Mouse (Mus musculus): ENCODE results near the gene Atg9b. TPM values are rescaled to one million over a fixed set of nuclear protein-coding genes. Genes with fewer than 3 reads are reported as not detected.
A peak's percentile ranks its signal among the peaks of the same experiment; 100 is the strongest.

Atg9b gene
- polyA plus RNA-seq, 1 experiment from 2014 or later, result 0.61 TPM

- Histone ChIP-seq H3K27ac (ENCODE audit: low read depth, low read length) (no peak overlapping the region), H3K4me3 (ENCODE audit: low read depth, low read length) (no peak overlapping the region), H3K36me3 (ENCODE audit: control insufficient read depth, insufficient read depth) (no peaks in the 10 kb centered on the region), H3K4me2 (replicated peaks; ENCODE audit: low read depth) (no peak overlapping the region), H3K9ac (ENCODE audit: low read depth, low read length) (no peak overlapping the region), H3K27me3 (replicated peaks; ENCODE audit: control insufficient read depth, insufficient read depth, low read length) (peaks cover 22% of the 10 kb centered on the region; the same call in 1 of the 2 replicates), H3K9me3 (ENCODE audit: control insufficient read depth) (no peaks in the 10 kb centered on the region), H3K4me1 (replicated peaks; ENCODE audit: control insufficient read depth, insufficient read depth, low read length) (no peaks in the 10 kb centered on the region)
- WGBS, result 90% methylated on average over 7 of the region's 7 CpGs
- TF ChIP-seq CTCF (IDR thresholded peaks at IDR 0.05; ENCODE audit: low read depth), result no peak
- no peak for ATAC-seq
These were observed 45.6 kb downstream of the Atg9b start for GRCm38 (mm10) chr5:24346313-24346712.

DNA sequence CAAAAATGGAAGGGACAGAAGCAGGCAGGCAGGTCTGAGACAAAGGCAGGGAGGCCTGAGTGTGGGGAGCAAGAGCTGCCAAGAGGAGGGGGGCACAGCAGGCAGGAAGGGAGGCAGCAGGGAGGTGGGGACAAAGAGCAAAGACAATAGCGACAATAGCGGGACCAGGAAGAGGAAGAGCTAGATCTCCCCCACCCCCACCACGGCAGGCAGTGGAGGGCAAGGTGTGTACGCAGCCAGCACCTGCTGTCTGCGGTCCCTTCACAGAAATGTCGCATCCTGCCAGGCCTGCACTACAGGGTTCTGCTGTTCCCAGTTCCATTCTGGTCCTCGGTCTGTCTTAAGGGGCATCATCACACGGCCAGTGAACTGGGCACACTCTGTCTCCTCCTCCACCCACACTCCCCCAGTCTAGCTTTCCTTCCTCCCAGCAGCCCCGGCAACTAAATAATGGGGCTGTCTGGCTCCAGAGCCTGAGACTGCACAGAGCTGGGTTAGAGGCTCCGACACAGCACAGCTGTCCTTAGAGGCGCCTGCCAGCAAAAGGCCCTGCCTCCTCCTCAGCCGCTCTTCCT is 47.4 kb downstream of the Atg9b start:
- H3K4me2 ChIP-seq (replicated peaks; ENCODE audit: low read depth), result peak overlapping the region; percentile 35
- H3K36me3 ChIP-seq (ENCODE audit: control insufficient read depth, insufficient read depth), result no peaks in the 10 kb centered on the region
- no peaks in the 10 kb centered on the region for H3K4me1 ChIP-seq (replicated peaks; ENCODE audit: control insufficient read depth, insufficient read depth, low read length)
- no peak overlapping the region for H3K9ac ChIP-seq (ENCODE audit: low read depth, low read length)
- WGBS, result 15% methylated on average over 12 of the region's 12 CpGs
- H3K27me3 ChIP-seq (replicated peaks; ENCODE audit: control insufficient read depth, insufficient read depth, low read length), result peaks cover 5% of the 10 kb centered on the region; the same call in 1 of the 2 replicates
- H3K27ac ChIP-seq (ENCODE audit: low read depth, low read length), result peak overlapping the region; percentile 24; the same call in 1 of the 2 replicates
- no peak for TF ChIP-seq CTCF (IDR thresholded peaks at IDR 0.05; ENCODE audit: low read depth)
- H3K9me3 ChIP-seq (ENCODE audit: control insufficient read depth), result no peaks in the 10 kb centered on the region
- H3K4me3 ChIP-seq (ENCODE audit: low read depth, low read length), result no peak overlapping the region
- peak; percentile 17; the same call in 1 of the 2 replicates for ATAC-seq

DNA sequence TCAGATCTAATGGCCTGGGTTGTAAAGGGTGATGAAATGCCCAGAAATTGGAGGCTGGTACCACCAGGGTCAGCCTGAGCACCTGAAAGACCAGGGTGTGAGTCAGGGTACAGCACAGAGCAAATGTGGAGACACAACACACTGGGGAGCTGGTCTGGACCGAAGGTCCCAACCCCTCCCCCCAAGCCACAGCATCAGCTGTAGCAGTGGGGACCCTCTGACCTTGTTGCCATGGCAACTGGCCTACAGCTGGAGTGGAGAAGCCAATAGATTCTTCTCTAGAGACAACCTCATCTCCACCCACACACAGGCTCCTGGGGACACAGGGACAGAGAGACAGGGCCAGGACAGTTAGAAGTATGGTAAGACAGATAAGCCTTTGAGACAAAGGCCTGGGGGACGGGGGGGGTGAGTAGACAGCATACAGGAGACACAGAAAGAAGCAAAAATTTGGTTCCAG is 47.9 kb downstream of the Atg9b start:
- H3K4me1 ChIP-seq (replicated peaks; ENCODE audit: control insufficient read depth, insufficient read depth, low read length), result no peaks in the 10 kb centered on the region
- TF ChIP-seq CTCF (IDR thresholded peaks at IDR 0.05; ENCODE audit: low read depth), result no peak
- H3K27ac ChIP-seq (ENCODE audit: low read depth, low read length), result no peak overlapping the region
- no peak overlapping the region for H3K4me3 ChIP-seq (ENCODE audit: low read depth, low read length)
- WGBS, result 30% methylated on average over 2 of the region's 2 CpGs
- no peak for ATAC-seq
- no peak overlapping the region for H3K9ac ChIP-seq (ENCODE audit: low read depth, low read length)
- H3K27me3 ChIP-seq (replicated peaks; ENCODE audit: control insufficient read depth, insufficient read depth, low read length), result no peaks in the 10 kb centered on the region
- peak overlapping the region; percentile 35; the same call in 1 of the 2 replicates for H3K4me2 ChIP-seq (replicated peaks; ENCODE audit: low read depth)
- H3K9me3 ChIP-seq (ENCODE audit: control insufficient read depth), result no peaks in the 10 kb centered on the region
- no peaks in the 10 kb centered on the region for H3K36me3 ChIP-seq (ENCODE audit: control insufficient read depth, insufficient read depth)

- H3K4me1 ChIP-seq (replicated peaks; ENCODE audit: control insufficient read depth, insufficient read depth, low read length), result no peaks in the 10 kb centered on the region
- no peak overlapping the region for H3K4me2 ChIP-seq (replicated peaks; ENCODE audit: low read depth)
- no peak for TF ChIP-seq CTCF (IDR thresholded peaks at IDR 0.05; ENCODE audit: low read depth)
- no peak overlapping the region for H3K9ac ChIP-seq (ENCODE audit: low read depth, low read length)
- H3K9me3 ChIP-seq (ENCODE audit: control insufficient read depth), result no peaks in the 10 kb centered on the region
- no peak overlapping the region for H3K27ac ChIP-seq (ENCODE audit: low read depth, low read length)
- H3K4me3 ChIP-seq (ENCODE audit: low read depth, low read length), result no peak overlapping the region
- ATAC-seq, result no peak
- H3K27me3 ChIP-seq (replicated peaks; ENCODE audit: control insufficient read depth, insufficient read depth, low read length), result no peaks in the 10 kb centered on the region
- no peaks in the 10 kb centered on the region for H3K36me3 ChIP-seq (ENCODE audit: control insufficient read depth, insufficient read depth)
These were observed 48.6 kb downstream of the Atg9b start for GRCm38 (mm10) chr5:24343379-24343778.

- H3K36me3 ChIP-seq (ENCODE audit: control insufficient read depth, insufficient read depth), result no peaks in the 10 kb centered on the region
- no peaks in the 10 kb centered on the region for H3K27me3 ChIP-seq (replicated peaks; ENCODE audit: control insufficient read depth, insufficient read depth, low read length)
- no peak overlapping the region for H3K9ac ChIP-seq (ENCODE audit: low read depth, low read length)
- H3K4me1 ChIP-seq (replicated peaks; ENCODE audit: control insufficient read depth, insufficient read depth, low read length), result no peaks in the 10 kb centered on the region
- H3K4me3 ChIP-seq (ENCODE audit: low read depth, low read length), result no peak overlapping the region
- no peak overlapping the region for H3K27ac ChIP-seq (ENCODE audit: low read depth, low read length)
- no peaks in the 10 kb centered on the region for H3K9me3 ChIP-seq (ENCODE audit: control insufficient read depth)
- no peak overlapping the region for H3K4me2 ChIP-seq (replicated peaks; ENCODE audit: low read depth)
- TF ChIP-seq CTCF (IDR thresholded peaks at IDR 0.05; ENCODE audit: low read depth), result no peak
- ATAC-seq, result no peak
- WGBS, result 39% methylated on average over 8 of the region's 8 CpGs
These were observed 49.0 kb downstream of the Atg9b start for GRCm38 (mm10) chr5:24342966-24343365.

- no peak for ATAC-seq
- Histone ChIP-seq H3K9ac (ENCODE audit: low read depth, low read length) (no peak overlapping the region), H3K4me3 (ENCODE audit: low read depth, low read length) (no peak overlapping the region), H3K27ac (ENCODE audit: low read depth, low read length) (no peak overlapping the region), H3K9me3 (ENCODE audit: control insufficient read depth) (no peaks in the 10 kb centered on the region), H3K27me3 (replicated peaks; ENCODE audit: control insufficient read depth, insufficient read depth, low read length) (no peaks in the 10 kb centered on the region), H3K4me2 (replicated peaks; ENCODE audit: low read depth) (no peak overlapping the region), H3K36me3 (ENCODE audit: control insufficient read depth, insufficient read depth) (no peaks in the 10 kb centered on the region), H3K4me1 (replicated peaks; ENCODE audit: control insufficient read depth, insufficient read depth, low read length) (no peaks in the 10 kb centered on the region)
- no peak for TF ChIP-seq CTCF (IDR thresholded peaks at IDR 0.05; ENCODE audit: low read depth)
- 71% methylated on average over 14 of the region's 14 CpGs for WGBS
These were observed 49.6 kb downstream of the Atg9b start for GRCm38 (mm10) chr5:24342205-24342963.
